Mouse (Mus musculus): ENCODE measurements around the gene Gm17657. TPM values are rescaled to one million over a fixed set of nuclear protein-coding genes. Genes with fewer than 3 reads are reported as not detected.

Gm17657 gene
- polyA plus RNA-seq, 1 experiment from 2014 or later: not detected

GRCm38 (mm10) chr17:29584306-29584705, 34.9 kb upstream of the Gm17657 start:
- Histone ChIP-seq H3K27ac (ENCODE audit: low read depth, low read length) (no peak overlapping the region), H3K27me3 (ENCODE audit: control insufficient read depth, insufficient read depth, low read length) (no peaks in the 10 kb centered on the region), H3K9me3 (ENCODE audit: control insufficient read depth, low read length) (no peaks in the 10 kb centered on the region), H3K9ac (ENCODE audit: low read length) (no peak overlapping the region), H3K4me2 (ENCODE audit: low read depth, low read length, severe bottlenecking) (no peak overlapping the region), H3K4me1 (replicated peaks; ENCODE audit: control insufficient read depth, insufficient read depth, low read length) (peaks cover 3% of the 10 kb centered on the region; the same call in 1 of the 2 replicates), H3K36me3 (ENCODE audit: control insufficient read depth, insufficient read depth, low read length) (no peaks in the 10 kb centered on the region; the same call in 1 of the 2 replicates), H3K4me3 (ENCODE audit: low read depth, low read length) (no peak overlapping the region)
- ATAC-seq (replicated peaks; ENCODE audit: low FRiP score): no peak
- 90% methylated on average over 5 of the region's 5 CpGs for WGBS
- no peak for DNase-seq (ENCODE audit: low spot score)

- ATAC-seq (replicated peaks; ENCODE audit: low FRiP score): no peak
- 92% methylated on average over 5 of the region's 5 CpGs for WGBS
- Histone ChIP-seq H3K4me3 (ENCODE audit: low read depth, low read length) (no peak overlapping the region), H3K4me2 (ENCODE audit: low read depth, low read length, severe bottlenecking) (no peak overlapping the region), H3K9me3 (ENCODE audit: control insufficient read depth, low read length) (no peaks in the 10 kb centered on the region), H3K9ac (ENCODE audit: low read length) (no peak overlapping the region), H3K4me1 (replicated peaks; ENCODE audit: control insufficient read depth, insufficient read depth, low read length) (no peaks in the 10 kb centered on the region), H3K27ac (ENCODE audit: low read depth, low read length) (no peak overlapping the region), H3K36me3 (ENCODE audit: control insufficient read depth, insufficient read depth, low read length) (no peaks in the 10 kb centered on the region; the same call in 1 of the 2 replicates), H3K27me3 (ENCODE audit: control insufficient read depth, insufficient read depth, low read length) (no peaks in the 10 kb centered on the region)
- DNase-seq (ENCODE audit: low spot score): no peak
These were observed 34.1 kb upstream of the Gm17657 start for GRCm38 (mm10) chr17:29583569-29583968.

- DNase-seq (ENCODE audit: low spot score): no peak
- H3K4me3 ChIP-seq (ENCODE audit: low read depth, low read length): no peak overlapping the region
- no peaks in the 10 kb centered on the region; the same call in 1 of the 2 replicates for H3K36me3 ChIP-seq (ENCODE audit: control insufficient read depth, insufficient read depth, low read length)
These were observed 30.2 kb upstream of the Gm17657 start for GRCm38 (mm10) chr17:29579579-29580126.

GRCm38 (mm10) chr17:29569831-29570230, 20.4 kb upstream of the Gm17657 start:
- H3K27me3 ChIP-seq (ENCODE audit: control insufficient read depth, insufficient read depth, low read length): no peaks in the 10 kb centered on the region
- DNase-seq (ENCODE audit: low spot score) (no peak), ATAC-seq (replicated peaks; ENCODE audit: low FRiP score) (no peak)
- H3K36me3 ChIP-seq (ENCODE audit: control insufficient read depth, insufficient read depth, low read length): peaks cover 2% of the 10 kb centered on the region; the same call in 1 of the 2 replicates
- no peaks in the 10 kb centered on the region for H3K9me3 ChIP-seq (ENCODE audit: control insufficient read depth, low read length)
- H3K4me1 ChIP-seq (replicated peaks; ENCODE audit: control insufficient read depth, insufficient read depth, low read length): no peaks in the 10 kb centered on the region
- no peak overlapping the region for H3K4me3 ChIP-seq (ENCODE audit: low read depth, low read length)
- 86% methylated on average over 6 of the region's 6 CpGs for WGBS
- H3K9ac ChIP-seq (ENCODE audit: low read length): no peak overlapping the region
- H3K4me2 ChIP-seq (ENCODE audit: low read depth, low read length, severe bottlenecking): no peak overlapping the region
- no peak overlapping the region for H3K27ac ChIP-seq (ENCODE audit: low read depth, low read length)

More at GRCm38 (mm10) chr17:29579579-29580126, 30.2 kb upstream of the Gm17657 start:
- Histone ChIP-seq H3K27me3 (ENCODE audit: control insufficient read depth, insufficient read depth, low read length) (no peaks in the 10 kb centered on the region), H3K9ac (ENCODE audit: low read length) (no peak overlapping the region), H3K9me3 (ENCODE audit: control insufficient read depth, low read length) (no peaks in the 10 kb centered on the region), H3K4me1 (replicated peaks; ENCODE audit: control insufficient read depth, insufficient read depth, low read length) (no peaks in the 10 kb centered on the region), H3K27ac (ENCODE audit: low read depth, low read length) (no peak overlapping the region), H3K4me2 (ENCODE audit: low read depth, low read length, severe bottlenecking) (no peak overlapping the region)
- 80% methylated on average over 4 of the region's 4 CpGs for whole genome bisulfite sequencing
- ATAC-seq (replicated peaks; ENCODE audit: low FRiP score): no peak

- 92% methylated on average over 15 of the region's 15 CpGs for WGBS
- no peaks in the 10 kb centered on the region for H3K27me3 ChIP-seq (ENCODE audit: control insufficient read depth, insufficient read depth, low read length)
- DNase-seq (ENCODE audit: low spot score): no peak
- ATAC-seq (replicated peaks; ENCODE audit: low FRiP score): no peak
- H3K4me2 ChIP-seq (ENCODE audit: low read depth, low read length, severe bottlenecking): no peak overlapping the region
- no peaks in the 10 kb centered on the region for H3K4me1 ChIP-seq (replicated peaks; ENCODE audit: control insufficient read depth, insufficient read depth, low read length)
- no peak overlapping the region for H3K27ac ChIP-seq (ENCODE audit: low read depth, low read length)
- H3K4me3 ChIP-seq (ENCODE audit: low read depth, low read length): no peak overlapping the region
- H3K9me3 ChIP-seq (ENCODE audit: control insufficient read depth, low read length): no peaks in the 10 kb centered on the region
- H3K36me3 ChIP-seq (ENCODE audit: control insufficient read depth, insufficient read depth, low read length): peaks cover 2% of the 10 kb centered on the region; the same call in 1 of the 2 replicates
- no peak overlapping the region for H3K9ac ChIP-seq (ENCODE audit: low read length)
These were observed 19.0 kb upstream of the Gm17657 start for GRCm38 (mm10) chr17:29568435-29568834.

- Histone ChIP-seq H3K9me3 (ENCODE audit: control insufficient read depth, low read length) (no peaks in the 10 kb centered on the region), H3K4me3 (ENCODE audit: low read depth, low read length) (no peak overlapping the region), H3K27me3 (ENCODE audit: control insufficient read depth, insufficient read depth, low read length) (no peaks in the 10 kb centered on the region), H3K27ac (ENCODE audit: low read depth, low read length) (no peak overlapping the region), H3K4me2 (ENCODE audit: low read depth, low read length, severe bottlenecking) (no peak overlapping the region), H3K4me1 (replicated peaks; ENCODE audit: control insufficient read depth, insufficient read depth, low read length) (no peaks in the 10 kb centered on the region), H3K36me3 (ENCODE audit: control insufficient read depth, insufficient read depth, low read length) (peaks cover 2% of the 10 kb centered on the region; the same call in 1 of the 2 replicates), H3K9ac (ENCODE audit: low read length) (no peak overlapping the region)
- ATAC-seq (replicated peaks; ENCODE audit: low FRiP score) (no peak), DNase-seq (ENCODE audit: low spot score) (no peak)
- WGBS: over 99% methylated on average over 5 of the region's 5 CpGs
These were observed 16.1 kb upstream of the Gm17657 start for GRCm38 (mm10) chr17:29565521-29565920.

- Histone ChIP-seq H3K9me3 (ENCODE audit: control insufficient read depth, low read length) (no peaks in the 10 kb centered on the region), H3K36me3 (ENCODE audit: control insufficient read depth, insufficient read depth, low read length) (no peaks in the 10 kb centered on the region), H3K4me1 (replicated peaks; ENCODE audit: control insufficient read depth, insufficient read depth, low read length) (no peaks in the 10 kb centered on the region), H3K4me2 (ENCODE audit: low read depth, low read length, severe bottlenecking) (no peak overlapping the region), H3K27ac (ENCODE audit: low read depth, low read length) (no peak overlapping the region), H3K4me3 (ENCODE audit: low read depth, low read length) (no peak overlapping the region), H3K9ac (ENCODE audit: low read length) (no peak overlapping the region), H3K27me3 (ENCODE audit: control insufficient read depth, insufficient read depth, low read length) (no peaks in the 10 kb centered on the region)
- 86% methylated on average over 5 of the region's 5 CpGs for WGBS
- ATAC-seq (replicated peaks; ENCODE audit: low FRiP score): no peak
- no peak for DNase-seq (ENCODE audit: low spot score)
These were observed 9.0 kb upstream of the Gm17657 start for GRCm38 (mm10) chr17:29558476-29558875.

GRCm38 (mm10) chr17:29556893-29557292, 7.5 kb upstream of the Gm17657 start:
- Histone ChIP-seq H3K9ac (ENCODE audit: low read length) (no peak overlapping the region), H3K4me1 (replicated peaks; ENCODE audit: control insufficient read depth, insufficient read depth, low read length) (no peaks in the 10 kb centered on the region), H3K36me3 (ENCODE audit: control insufficient read depth, insufficient read depth, low read length) (no peaks in the 10 kb centered on the region), H3K27ac (ENCODE audit: low read depth, low read length) (no peak overlapping the region), H3K4me3 (ENCODE audit: low read depth, low read length) (no peak overlapping the region), H3K27me3 (ENCODE audit: control insufficient read depth, insufficient read depth, low read length) (no peaks in the 10 kb centered on the region), H3K4me2 (ENCODE audit: low read depth, low read length, severe bottlenecking) (no peak overlapping the region), H3K9me3 (ENCODE audit: control insufficient read depth, low read length) (no peaks in the 10 kb centered on the region)
- ATAC-seq (replicated peaks; ENCODE audit: low FRiP score): no peak
- no peak for DNase-seq (ENCODE audit: low spot score)
- 94% methylated on average over 7 of the region's 7 CpGs for WGBS

GRCm38 (mm10) chr17:29556456-29556855, 7.0 kb upstream of the Gm17657 start:
- H3K9ac ChIP-seq (ENCODE audit: low read length): no peak overlapping the region
- WGBS: 95% methylated on average over 10 of the region's 10 CpGs
- no peaks in the 10 kb centered on the region for H3K4me1 ChIP-seq (replicated peaks; ENCODE audit: control insufficient read depth, insufficient read depth, low read length)
- H3K4me2 ChIP-seq (ENCODE audit: low read depth, low read length, severe bottlenecking): no peak overlapping the region
- no peaks in the 10 kb centered on the region for H3K27me3 ChIP-seq (ENCODE audit: control insufficient read depth, insufficient read depth, low read length)
- no peak for DNase-seq (ENCODE audit: low spot score)
- ATAC-seq (replicated peaks; ENCODE audit: low FRiP score): no peak
- H3K36me3 ChIP-seq (ENCODE audit: control insufficient read depth, insufficient read depth, low read length): no peaks in the 10 kb centered on the region
- no peak overlapping the region for H3K4me3 ChIP-seq (ENCODE audit: low read depth, low read length)
- H3K9me3 ChIP-seq (ENCODE audit: control insufficient read depth, low read length): no peaks in the 10 kb centered on the region
- H3K27ac ChIP-seq (ENCODE audit: low read depth, low read length): no peak overlapping the region

Data from forebrain, embryonic 11.5 days (tissue).